Mouse (Mus musculus) cerebellum, postnatal 10 days (tissue): ENCODE results near the gene F13a1.
A peak's percentile ranks its signal among the peaks of the same experiment; 100 is the strongest.

Experiments used
- DNase-seq, 2 experiments: peaks; one replicate each; pipeline ENCODE4 v3.0.0; 2021; ENCODE audit warnings: mixed read lengths in 2 of 2

Gene F13a1

GRCm38 (mm10) chr13:37050126-37050525, at the start of gene F13a1:
F13a1 (minus strand) TSS chr13:37050244.
- no peak for DNase-seq

GRCm38 (mm10) chr13:37091620-37092019, 41.6 kb upstream of the F13a1 start:
- no peak for DNase-seq

GRCm38 (mm10) chr13:37089104-37089503, 39.1 kb upstream of the F13a1 start:
- peak; percentile 72 to 88 for DNase-seq

GRCm38 (mm10) chr13:37081506-37082241, 31.6 kb upstream of the F13a1 start:
- peak; percentile 47 to 69 for DNase-seq

- no peak for DNase-seq
Observed at GRCm38 (mm10) chr13:37071390-37071789, 21.3 kb upstream of the F13a1 start.

GRCm38 (mm10) chr13:37070824-37071223, 20.8 kb upstream of the F13a1 start:
- DNase-seq = no peak

GRCm38 (mm10) chr13:37060810-37061209, 10.8 kb upstream of the F13a1 start:
- no peak for DNase-seq

- DNase-seq = no peak
Observed at GRCm38 (mm10) chr13:37056662-37057061, 6.6 kb upstream of the F13a1 start.

- no peak for DNase-seq
Observed at GRCm38 (mm10) chr13:37049631-37050030, 413 bp downstream of the F13a1 start.

GRCm38 (mm10) chr13:37049018-37049417, 1.0 kb downstream of the F13a1 start:
- DNase-seq = no peak

GRCm38 (mm10) chr13:37045005-37045404, 5.0 kb downstream of the F13a1 start:
- DNase-seq = peak; percentile 60 to 64

- DNase-seq = no peak
Observed at GRCm38 (mm10) chr13:37034745-37035144, 15.3 kb downstream of the F13a1 start.

- DNase-seq = no peak
Observed at GRCm38 (mm10) chr13:37025996-37026579, 24.0 kb downstream of the F13a1 start.

- no peak for DNase-seq
Observed at GRCm38 (mm10) chr13:37021575-37021974, 28.5 kb downstream of the F13a1 start.

GRCm38 (mm10) chr13:37010771-37011170, 39.3 kb downstream of the F13a1 start:
- DNase-seq = no peak

- no peak for DNase-seq
Observed at GRCm38 (mm10) chr13:37006224-37006623, 43.8 kb downstream of the F13a1 start.

- DNase-seq = no peak
Observed at GRCm38 (mm10) chr13:36999210-36999705, 50.8 kb downstream of the F13a1 start.

GRCm38 (mm10) chr13:36993593-36993992, 56.5 kb downstream of the F13a1 start:
- no peak for DNase-seq

- no peak for DNase-seq
Observed at GRCm38 (mm10) chr13:36988392-36988791, 61.7 kb downstream of the F13a1 start.

- no peak for DNase-seq
Observed at GRCm38 (mm10) chr13:36973016-36973415, 77.0 kb downstream of the F13a1 start.

- no peak for DNase-seq
Observed at GRCm38 (mm10) chr13:36972226-36972625, 77.8 kb downstream of the F13a1 start.

- DNase-seq = peak in 1 of 2 experiments; percentile 8
Observed at GRCm38 (mm10) chr13:36962926-36963325, 87.1 kb downstream of the F13a1 start.

GRCm38 (mm10) chr13:36958996-36959395, 91.0 kb downstream of the F13a1 start:
- no peak for DNase-seq

GRCm38 (mm10) chr13:36954937-36955336, 95.1 kb downstream of the F13a1 start:
- no peak for DNase-seq
